Mouse (Mus musculus) G1E (cell line): ENCODE measurements around the gene Plcl2. TPM values are rescaled to one million over a fixed set of nuclear protein-coding genes. Genes with fewer than 3 reads are reported as not detected.

Experiments used
- ATAC-seq: 2 replicates; pipeline ENCODE4 v1.8.0; 2016; ENCODE audit warnings: mild to moderate bottlenecking; ENCODE audit not compliant: insufficient number of reproducible peaks, poor library complexity, low FRiP score, severe bottlenecking; ENCODE audit errors: extremely low read depth
- DNase-seq: peaks from one replicate; pipeline ENCODE4 v3.0.0; 2012; ENCODE audit warnings: low spot score
- H3K27me3 ChIP-seq: 2 replicates; pipeline ENCODE4 v1.6.1; 2012; ENCODE audit warnings: mild to moderate bottlenecking, low read length, inconsistent platforms; ENCODE audit not compliant: insufficient read depth
- H3K36me3 ChIP-seq: replicated peaks from 2 replicates; pipeline ENCODE3; 2012; ENCODE audit warnings: mild to moderate bottlenecking, inconsistent platforms
- H3K4me1 ChIP-seq: 2 replicates; pipeline ENCODE4 v1.6.1; 2012; ENCODE audit warnings: low read depth, low read length, inconsistent platforms, mixed read lengths; ENCODE audit not compliant: insufficient read depth
- H3K4me3 ChIP-seq: 2 replicates; pipeline ENCODE4 v1.5.1; 2012; ENCODE audit warnings: low read depth, mild to moderate bottlenecking, inconsistent platforms, low read length, moderate library complexity, mixed read lengths
- H3K9me3 ChIP-seq: replicated peaks from 2 replicates; pipeline ENCODE4 v1.6.1; 2012; ENCODE audit warnings: inconsistent platforms
- CTCF ChIP-seq: IDR thresholded peaks from 2 replicates; pipeline ENCODE4 v1.5.1; 2012; ENCODE audit warnings: low read depth, low read length, inconsistent platforms, mixed read lengths
- GATA1 ChIP-seq: IDR thresholded peaks from 2 replicates; pipeline ENCODE4 v1.6.1; 2012; ENCODE audit warnings: borderline replicate concordance, low read length, inconsistent platforms, mixed read lengths
- GATA2 ChIP-seq: IDR thresholded peaks from 2 replicates; pipeline ENCODE4 v1.6.1; 2012; ENCODE audit warnings: low read depth, low read length, inconsistent platforms, borderline replicate concordance
- POLR2AphosphoS5 ChIP-seq: IDR thresholded peaks from 2 replicates; pipeline ENCODE4 v1.6.1; 2012; ENCODE audit warnings: low read depth, low read length, inconsistent platforms; ENCODE audit not compliant: insufficient replicate concordance
- TAL1 ChIP-seq: conservative IDR thresholded peaks from 2 replicates; pipeline ENCODE4 v1.6.1; 2012; ENCODE audit warnings: low read depth, low read length, inconsistent platforms, mixed read lengths
- polyA plus RNA-seq: library from polyadenylated mRNA; stranded (reverse); fragments of >175 nt; gene quantifications from 2 replicates; pipeline ENCODE4 v1.2.3, GENCODE M21; 2012
- total RNA-seq, 2 experiments: library from RNA; stranded (forward) in 1 of 2; stranded (reverse) in 1 of 2; fragments of 200-1000 nt in 1 of 2; fragments of >200 nt in 1 of 2; fragmentation: Nextera tagmentation in 1 of 2; gene quantifications; 2 replicates each; pipeline ENCODE4 v1.2.3; 2014 to 2017

Plcl2 gene
- total and polyA plus RNA-seq, 3 experiments = 0.22 to 13.7 TPM; not detected in 1

DNA sequence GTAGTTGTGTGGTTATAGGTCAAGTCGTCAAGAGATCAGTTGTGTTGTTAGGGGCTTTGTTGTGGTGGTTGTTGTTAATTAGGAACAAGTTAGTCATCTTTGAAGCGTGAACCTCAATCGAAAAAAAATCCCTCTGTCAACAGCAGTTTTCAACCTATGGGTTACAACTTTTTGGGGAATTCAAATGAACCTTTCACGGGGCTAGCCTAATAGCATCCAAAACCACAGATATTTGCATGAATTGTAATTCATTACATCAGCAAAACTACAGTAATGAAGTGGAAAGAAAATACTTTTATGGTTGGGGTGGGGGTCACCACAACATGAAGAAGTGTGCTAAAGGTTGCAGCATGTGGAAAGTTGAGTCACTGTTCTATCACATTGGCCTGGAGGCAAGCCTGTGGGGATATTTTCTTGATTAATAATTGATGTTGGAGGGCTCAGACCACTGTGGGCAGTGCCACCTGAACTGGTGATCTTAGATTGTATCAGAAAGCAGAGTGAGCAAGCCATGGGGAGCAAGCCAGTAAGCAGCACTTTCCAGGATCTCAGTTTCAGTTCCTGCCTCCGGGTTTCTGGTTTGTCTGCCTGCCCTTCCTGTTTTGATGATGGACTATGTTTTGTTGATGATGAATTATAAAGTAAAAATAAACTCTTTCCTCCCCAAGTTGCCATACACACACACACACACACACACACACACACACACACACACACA is 61.6 kb downstream of the Plcl2 start:
- ATAC-seq (no peak), DNase-seq (no peak)
- peaks cover 8% of the 10 kb centered on the region for H3K9me3 ChIP-seq
- no peak for TF ChIP-seq TAL1
- TF ChIP-seq GATA1 = no peak
- TF ChIP-seq GATA2 = no peak
- no peak for TF ChIP-seq CTCF
- TF ChIP-seq POLR2AphosphoS5 = no peak
- no peaks in the 10 kb centered on the region for H3K4me1 ChIP-seq
- no peaks in the 10 kb centered on the region for H3K27me3 ChIP-seq
- no peaks in the 10 kb centered on the region for H3K36me3 ChIP-seq
- no peak overlapping the region for H3K4me3 ChIP-seq

GRCm38 (mm10) chr17:50574161-50574560 is 65.0 kb downstream of the Plcl2 start:
- Histone ChIP-seq H3K27me3 (no peaks in the 10 kb centered on the region), H3K4me1 (no peaks in the 10 kb centered on the region), H3K4me3 (no peak overlapping the region), H3K36me3 (no peaks in the 10 kb centered on the region), H3K9me3 (peaks cover 21% of the 10 kb centered on the region)
- ATAC-seq = no peak
- TF ChIP-seq TAL1 (no peak), GATA2 (no peak), POLR2AphosphoS5 (no peak), GATA1 (no peak), CTCF (no peak)
- no peak for DNase-seq

DNA sequence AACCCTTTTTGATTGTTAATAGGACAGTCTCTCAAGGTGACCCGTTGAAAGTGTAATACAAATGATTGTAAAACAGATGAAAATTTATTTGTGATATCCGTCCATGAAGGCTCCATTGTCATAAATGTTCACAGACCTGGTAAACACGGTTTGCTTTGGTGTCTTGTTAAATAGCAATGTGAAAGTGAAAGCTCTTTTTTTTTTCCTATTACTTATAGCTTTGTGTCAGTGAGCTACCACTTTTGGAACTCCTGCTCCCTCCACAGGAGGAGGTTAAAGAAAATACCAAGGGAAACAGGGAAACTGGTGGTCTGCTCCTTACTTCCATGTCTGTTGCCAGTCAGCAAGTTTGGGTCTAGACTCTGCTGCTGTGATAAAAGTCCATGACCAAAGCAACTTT is 71.2 kb downstream of the Plcl2 start:
- no peaks in the 10 kb centered on the region for H3K27me3 ChIP-seq
- no peaks in the 10 kb centered on the region for H3K4me1 ChIP-seq
- TF ChIP-seq GATA2 = no peak
- TF ChIP-seq POLR2AphosphoS5 = no peak
- no peak for TF ChIP-seq CTCF
- no peak for TF ChIP-seq GATA1
- no peak for TF ChIP-seq TAL1
- DNase-seq (no peak), ATAC-seq (no peak)
- H3K4me3 ChIP-seq = no peak overlapping the region
- H3K9me3 ChIP-seq = peaks cover 28% of the 10 kb centered on the region
- H3K36me3 ChIP-seq = no peaks in the 10 kb centered on the region

GRCm38 (mm10) chr17:50586834-50587233 is 77.6 kb downstream of the Plcl2 start:
- TF ChIP-seq GATA2 = no peak
- no peak for TF ChIP-seq POLR2AphosphoS5
- TF ChIP-seq GATA1 = no peak
- no peak for TF ChIP-seq TAL1
- no peak for TF ChIP-seq CTCF
- ATAC-seq = no peak

GRCm38 (mm10) chr17:50587941-50588340 is 78.7 kb downstream of the Plcl2 start:
- no peak for ATAC-seq
- no peak for TF ChIP-seq GATA1
- no peak for TF ChIP-seq GATA2
- no peak for TF ChIP-seq TAL1
- TF ChIP-seq POLR2AphosphoS5 = no peak
- no peak for TF ChIP-seq CTCF
- Histone ChIP-seq H3K36me3 (no peaks in the 10 kb centered on the region), H3K4me3 (no peak overlapping the region), H3K4me1 (no peaks in the 10 kb centered on the region), H3K27me3 (no peaks in the 10 kb centered on the region), H3K9me3 (peaks cover 31% of the 10 kb centered on the region)
- no peak for DNase-seq

More at GRCm38 (mm10) chr17:50586834-50587233, 77.6 kb downstream of the Plcl2 start:
- Histone ChIP-seq H3K9me3 (peaks cover 26% of the 10 kb centered on the region), H3K27me3 (no peaks in the 10 kb centered on the region), H3K4me3 (no peak overlapping the region), H3K36me3 (no peaks in the 10 kb centered on the region), H3K4me1 (no peaks in the 10 kb centered on the region)
- DNase-seq = no peak

DNA sequence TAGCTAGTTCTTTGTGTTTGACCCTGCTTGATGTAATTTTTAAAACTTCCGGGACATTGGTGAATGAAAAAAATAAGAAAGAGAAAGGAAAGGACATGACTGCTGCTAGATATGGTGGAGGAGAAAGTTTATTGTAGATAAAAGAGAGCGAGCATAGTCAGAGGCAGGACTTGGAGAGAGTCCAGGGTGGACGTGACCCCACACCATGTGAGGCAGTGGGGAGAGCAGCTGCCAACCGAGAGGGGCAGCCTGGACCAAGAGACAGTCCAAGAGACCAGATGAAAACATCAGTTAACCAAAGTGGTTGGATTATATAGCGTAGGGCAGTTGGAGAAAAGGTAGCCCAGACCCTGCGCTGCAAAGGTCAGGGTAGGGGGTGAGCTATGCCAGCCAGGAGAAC is 91.0 kb downstream of the Plcl2 start:
- no peaks in the 10 kb centered on the region for H3K4me1 ChIP-seq
- peaks cover 39% of the 10 kb centered on the region for H3K9me3 ChIP-seq
- no peaks in the 10 kb centered on the region for H3K27me3 ChIP-seq
- ATAC-seq (no peak), DNase-seq (no peak)
- TF ChIP-seq POLR2AphosphoS5 = no peak
- no peak for TF ChIP-seq GATA2
- TF ChIP-seq GATA1 = no peak
- TF ChIP-seq CTCF = no peak
- TF ChIP-seq TAL1 = no peak
- H3K4me3 ChIP-seq = no peak overlapping the region
- H3K36me3 ChIP-seq = no peaks in the 10 kb centered on the region
